Mouse (Mus musculus) G1E (cell line): ENCODE results near the gene Odf2.

ENCODE experiments used
- CTCF ChIP-seq: IDR thresholded peaks from 2 replicates; pipeline ENCODE4 v1.5.1; 2012; ENCODE audit warnings: low read depth, low read length, inconsistent platforms, mixed read lengths
- TAL1 ChIP-seq: conservative IDR thresholded peaks from 2 replicates; pipeline ENCODE4 v1.6.1; 2012; ENCODE audit warnings: low read depth, low read length, inconsistent platforms, mixed read lengths

GRCm38 (mm10) chr2:29879191-29879590 is 9.8 kb upstream of the Odf2 start:
- TF ChIP-seq CTCF (no peak), TAL1 (no peak)
